Mouse (Mus musculus): Measurements from ENCODE around the gene Map1b. TPM values are rescaled to one million over a fixed set of nuclear protein-coding genes. Genes with fewer than 3 reads are reported as not detected.

Gene Map1b
- total and polyA plus RNA-seq, 2 experiments from 2014 or later, result 690 to 1,981 TPM

GRCm38 (mm10) chr13:99395531-99395930, 120.8 kb downstream of the Map1b start:
- DNase-seq (ENCODE audit: low spot score) (no peak), ATAC-seq (no peak)
- Histone ChIP-seq H3K4me2 (ENCODE audit: low read depth, low read length) (no peak overlapping the region), H3K4me1 (ENCODE audit: insufficient read depth, low read length) (peaks cover 8% of the 10 kb centered on the region), H3K27me3 (ENCODE audit: insufficient read depth, low read length) (no peaks in the 10 kb centered on the region), H3K4me3 (ENCODE audit: low read length) (no peak overlapping the region), H3K36me3 (ENCODE audit: insufficient read depth, low read length) (no peaks in the 10 kb centered on the region), H3K9ac (replicated peaks; ENCODE audit: low read length) (no peak overlapping the region), H3K27ac (no peak overlapping the region; the same call in 1 of the 2 replicates), H3K9me3 (ENCODE audit: low read length) (no peaks in the 10 kb centered on the region)
- TF ChIP-seq CTCF (IDR thresholded peaks at IDR 0.05; ENCODE audit: low read depth), result no peak
- WGBS, result 35% methylated on average over 12 of the region's 12 CpGs

GRCm38 (mm10) chr13:99394694-99395093, 121.6 kb downstream of the Map1b start:
- Histone ChIP-seq H3K4me1 (ENCODE audit: insufficient read depth, low read length) (peaks cover 8% of the 10 kb centered on the region), H3K9me3 (ENCODE audit: low read length) (no peaks in the 10 kb centered on the region), H3K4me3 (ENCODE audit: low read length) (no peak overlapping the region), H3K27me3 (ENCODE audit: insufficient read depth, low read length) (no peaks in the 10 kb centered on the region), H3K4me2 (ENCODE audit: low read depth, low read length) (no peak overlapping the region), H3K36me3 (ENCODE audit: insufficient read depth, low read length) (no peaks in the 10 kb centered on the region), H3K27ac (no peak overlapping the region), H3K9ac (replicated peaks; ENCODE audit: low read length) (no peak overlapping the region)
- DNase-seq (ENCODE audit: low spot score) (peak; percentile 14), ATAC-seq (no peak)
- TF ChIP-seq CTCF (IDR thresholded peaks at IDR 0.05; ENCODE audit: low read depth), result peak; percentile 61
- WGBS, result 56% methylated on average over 3 of the region's 3 CpGs

- no peaks in the 10 kb centered on the region for H3K9me3 ChIP-seq (ENCODE audit: low read length)
- H3K36me3 ChIP-seq (ENCODE audit: insufficient read depth, low read length), result no peaks in the 10 kb centered on the region
- H3K27ac ChIP-seq, result no peak overlapping the region
- peaks cover 5% of the 10 kb centered on the region for H3K4me1 ChIP-seq (ENCODE audit: insufficient read depth, low read length)
- DNase-seq (ENCODE audit: low spot score) (no peak), ATAC-seq (no peak)
- TF ChIP-seq CTCF (IDR thresholded peaks at IDR 0.05; ENCODE audit: low read depth), result no peak
- 72% methylated on average over 3 of the region's 3 CpGs for WGBS
- no peak overlapping the region for H3K4me2 ChIP-seq (ENCODE audit: low read depth, low read length)
- H3K9ac ChIP-seq (replicated peaks; ENCODE audit: low read length), result no peak overlapping the region
- no peaks in the 10 kb centered on the region for H3K27me3 ChIP-seq (ENCODE audit: insufficient read depth, low read length)
- H3K4me3 ChIP-seq (ENCODE audit: low read length), result no peak overlapping the region
These were observed 123.2 kb downstream of the Map1b start for GRCm38 (mm10) chr13:99393128-99393527.

GRCm38 (mm10) chr13:99391417-99391816, 124.9 kb downstream of the Map1b start:
- Histone ChIP-seq H3K9me3 (ENCODE audit: low read length) (no peaks in the 10 kb centered on the region), H3K9ac (replicated peaks; ENCODE audit: low read length) (no peak overlapping the region), H3K36me3 (ENCODE audit: insufficient read depth, low read length) (no peaks in the 10 kb centered on the region), H3K4me2 (ENCODE audit: low read depth, low read length) (no peak overlapping the region), H3K27me3 (ENCODE audit: insufficient read depth, low read length) (no peaks in the 10 kb centered on the region), H3K4me1 (ENCODE audit: insufficient read depth, low read length) (no peaks in the 10 kb centered on the region; the same call in 1 of the 2 replicates), H3K27ac (0 out of 2 replicates have a peak overlapping the region, but pooled peaks have one; percentile 41), H3K4me3 (ENCODE audit: low read length) (no peak overlapping the region)
- peak; percentile 50 for DNase-seq (ENCODE audit: low spot score)
- no peak for TF ChIP-seq CTCF (IDR thresholded peaks at IDR 0.05; ENCODE audit: low read depth)
- ATAC-seq, result 0 out of 2 replicates have a peak, but pooled peaks have one; percentile 76
- 44% methylated on average over 3 of the region's 3 CpGs for WGBS

GRCm38 (mm10) chr13:99387901-99388811, 128.2 kb downstream of the Map1b start:
- Histone ChIP-seq H3K27ac (no peak overlapping the region), H3K4me2 (ENCODE audit: low read depth, low read length) (no peak overlapping the region), H3K36me3 (ENCODE audit: insufficient read depth, low read length) (no peaks in the 10 kb centered on the region), H3K9ac (replicated peaks; ENCODE audit: low read length) (no peak overlapping the region), H3K27me3 (ENCODE audit: insufficient read depth, low read length) (no peaks in the 10 kb centered on the region), H3K4me1 (ENCODE audit: insufficient read depth, low read length) (no peaks in the 10 kb centered on the region), H3K9me3 (ENCODE audit: low read length) (no peaks in the 10 kb centered on the region), H3K4me3 (ENCODE audit: low read length) (no peak overlapping the region)
- DNase-seq (ENCODE audit: low spot score) (no peak), ATAC-seq (no peak)
- no peak for TF ChIP-seq CTCF (IDR thresholded peaks at IDR 0.05; ENCODE audit: low read depth)
- 66% methylated on average over 7 of the region's 7 CpGs for WGBS

- H3K4me3 ChIP-seq (ENCODE audit: low read length), result no peak overlapping the region
- H3K4me2 ChIP-seq (ENCODE audit: low read depth, low read length), result no peak overlapping the region
- no peak for ATAC-seq
- H3K27ac ChIP-seq, result no peak overlapping the region
- 75% methylated on average over 7 of the region's 7 CpGs for WGBS
- no peaks in the 10 kb centered on the region for H3K9me3 ChIP-seq (ENCODE audit: low read length)
- no peak overlapping the region for H3K9ac ChIP-seq (replicated peaks; ENCODE audit: low read length)
- no peaks in the 10 kb centered on the region for H3K4me1 ChIP-seq (ENCODE audit: insufficient read depth, low read length)
- no peaks in the 10 kb centered on the region for H3K27me3 ChIP-seq (ENCODE audit: insufficient read depth, low read length)
- TF ChIP-seq CTCF (IDR thresholded peaks at IDR 0.05; ENCODE audit: low read depth), result no peak
- no peaks in the 10 kb centered on the region for H3K36me3 ChIP-seq (ENCODE audit: insufficient read depth, low read length)
- no peak for DNase-seq (ENCODE audit: low spot score)
These were observed 130.0 kb downstream of the Map1b start for GRCm38 (mm10) chr13:99386341-99386740.

GRCm38 (mm10) chr13:99385911-99386310, 130.4 kb downstream of the Map1b start:
- no peaks in the 10 kb centered on the region for H3K27me3 ChIP-seq (ENCODE audit: insufficient read depth, low read length)
- no peak overlapping the region for H3K27ac ChIP-seq
- H3K9me3 ChIP-seq (ENCODE audit: low read length), result no peaks in the 10 kb centered on the region
- H3K4me1 ChIP-seq (ENCODE audit: insufficient read depth, low read length), result no peaks in the 10 kb centered on the region
- no peak overlapping the region for H3K4me2 ChIP-seq (ENCODE audit: low read depth, low read length)
- DNase-seq (ENCODE audit: low spot score) (no peak), ATAC-seq (no peak; the same call in 1 of the 2 replicates)
- no peak for TF ChIP-seq CTCF (IDR thresholded peaks at IDR 0.05; ENCODE audit: low read depth)
- no peaks in the 10 kb centered on the region for H3K36me3 ChIP-seq (ENCODE audit: insufficient read depth, low read length)
- 77% methylated on average over 6 of the region's 6 CpGs for WGBS
- H3K4me3 ChIP-seq (ENCODE audit: low read length), result no peak overlapping the region
- no peak overlapping the region for H3K9ac ChIP-seq (replicated peaks; ENCODE audit: low read length)
